In the genomic region with DNA sequence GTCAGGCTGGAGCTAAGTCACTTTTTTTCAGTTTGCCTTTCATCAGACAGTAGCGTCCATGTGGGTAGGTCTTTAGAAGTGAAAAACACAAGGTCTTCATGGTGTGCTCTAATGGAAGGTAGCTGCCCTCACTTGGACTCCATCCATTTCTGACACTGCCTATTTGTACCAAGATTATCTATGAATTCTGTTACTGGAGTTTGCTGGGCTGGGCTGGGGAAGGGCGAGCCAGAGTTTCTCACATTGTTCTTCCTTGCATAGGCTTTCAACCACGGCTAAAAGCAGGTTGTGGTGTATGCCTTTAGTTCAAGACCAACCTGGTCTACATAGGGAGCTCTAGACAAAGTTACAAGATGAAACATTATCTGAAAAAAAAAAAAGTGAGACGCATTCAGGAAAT, we compare ENCODE assay signal across 23 mouse cellular contexts.
"Had no signal": no experiment of that assay in that cellular context is flagged by ENCODE, and none has a peak within 500 bp of the region (broad histone marks: within the 10 kb centered on the region; RNA-seq: fewer than 3 reads in every experiment).

No protein-coding gene starts in this region.

- H3K27me3 ChIP-seq: liver, embryonic 12.5 days; liver, embryonic 15.5 days; lung, embryonic 15.5 days; megakaryocyte, embryonic 14.5 days; midbrain, embryonic 12.5 days; neural tube, embryonic 12.5 days; stomach, embryonic 15.5 days had no signal

- H3K36me3 ChIP-seq: limb, embryonic 13.5 days; liver, embryonic 12.5 days; liver, embryonic 15.5 days; lung, embryonic 15.5 days; midbrain, embryonic 12.5 days; neural tube, embryonic 12.5 days; stomach, embryonic 15.5 days had no signal

- H3K9ac ChIP-seq: limb, embryonic 13.5 days; liver, embryonic 12.5 days; liver, embryonic 15.5 days; lung, embryonic 15.5 days; midbrain, embryonic 12.5 days; neural tube, embryonic 12.5 days; stomach, embryonic 15.5 days had no signal

- DNase-seq: kidney, adult 18-20 months; kidney, adult 9 months; kidney, postnatal 14 days; kidney, postnatal 4 days; liver; lung, adult 18-20 months; lung, postnatal 10 days; lung, postnatal 36 days; retina, postnatal 1 day; right cerebral cortex, postnatal 25 days; spleen, adult 18-20 months; thymus, adult 2 months; thymus, postnatal 14 days; thymus, postnatal 4 days had no signal

- ATAC-seq: intestine, embryonic 16.5 days; liver, embryonic 12.5 days had no signal

- H3K4me1 ChIP-seq: liver, embryonic 12.5 days; liver, embryonic 15.5 days; lung, embryonic 15.5 days; megakaryocyte, embryonic 14.5 days; stomach, embryonic 15.5 days had no signal

- H3K27ac ChIP-seq: limb, embryonic 13.5 days; liver, embryonic 12.5 days; liver, embryonic 15.5 days; lung, embryonic 15.5 days; midbrain, embryonic 12.5 days; neural tube, embryonic 12.5 days; stomach, embryonic 15.5 days had no signal

- H3K9me3 ChIP-seq: limb, embryonic 13.5 days; liver, embryonic 15.5 days; lung, embryonic 15.5 days; neural tube, embryonic 12.5 days; stomach, embryonic 15.5 days had no signal

- H3K4me2 ChIP-seq: limb, embryonic 13.5 days; liver, embryonic 12.5 days; liver, embryonic 15.5 days; lung, embryonic 15.5 days; midbrain, embryonic 12.5 days; neural tube, embryonic 12.5 days; stomach, embryonic 15.5 days had no signal

- H3K4me3 ChIP-seq: limb, embryonic 13.5 days; liver, embryonic 12.5 days; liver, embryonic 15.5 days; lung, embryonic 15.5 days; megakaryocyte, embryonic 14.5 days; midbrain, embryonic 12.5 days; neural tube, embryonic 12.5 days; stomach, embryonic 15.5 days had no signal
